Mouse (Mus musculus): ENCODE results near the gene Tspan14.

Tspan14 gene

GRCm38 (mm10) chr14:40874565-40874964 is 92.0 kb downstream of the Tspan14 start:
- DNase-seq, result no peak

GRCm38 (mm10) chr14:40873961-40874360 is 92.6 kb downstream of the Tspan14 start:
- DNase-seq, result no peak

GRCm38 (mm10) chr14:40870598-40870997 is 96.0 kb downstream of the Tspan14 start:
- DNase-seq, result no peak

- no peak for DNase-seq
Observed at GRCm38 (mm10) chr14:40864811-40865514, 101.6 kb downstream of the Tspan14 start.

- no peak for DNase-seq
Observed at GRCm38 (mm10) chr14:40863659-40864058, 102.9 kb downstream of the Tspan14 start.

- DNase-seq, result no peak
Observed at GRCm38 (mm10) chr14:40863022-40863421, 103.6 kb downstream of the Tspan14 start.

Measured in lung, adult 18-20 months (tissue).